Mouse (Mus musculus): Measurements from ENCODE around the gene Acacb. TPM values are rescaled to one million over a fixed set of nuclear protein-coding genes. Genes with fewer than 3 reads are reported as not detected.
A peak's percentile ranks its signal among the peaks of the same experiment; 100 is the strongest.

Gene Acacb
- total RNA-seq, 2 experiments from 2014 or later, result 120 to 133 TPM

GRCm38 (mm10) chr5:114134091-114134534 is 12.2 kb upstream of the Acacb start:
- peak; percentile 42 for DNase-seq

GRCm38 (mm10) chr5:114135516-114135915 is 10.8 kb upstream of the Acacb start:
- DNase-seq, result no peak

GRCm38 (mm10) chr5:114137481-114138276 is 8.7 kb upstream of the Acacb start:
- DNase-seq, result no peak

- no peak for DNase-seq
Measured at GRCm38 (mm10) chr5:114138277-114139164, 7.8 kb upstream of the Acacb start.

- peak; percentile 73 for DNase-seq
Measured at GRCm38 (mm10) chr5:114139175-114139574, 7.2 kb upstream of the Acacb start.

GRCm38 (mm10) chr5:114147043-114147972 is 973 bp downstream of the Acacb start:
- DNase-seq, result peak; percentile 60

GRCm38 (mm10) chr5:114152359-114153092 is 6.2 kb downstream of the Acacb start:
- no peak for DNase-seq

- DNase-seq, result no peak
Measured at GRCm38 (mm10) chr5:114153490-114153889, 7.2 kb downstream of the Acacb start.

- no peak for DNase-seq
Measured at GRCm38 (mm10) chr5:114154765-114155164, 8.4 kb downstream of the Acacb start.

GRCm38 (mm10) chr5:114155168-114155933 is 9.0 kb downstream of the Acacb start:
- DNase-seq, result peak; percentile 71

- no peak for DNase-seq
Measured at GRCm38 (mm10) chr5:114157236-114157635, 10.9 kb downstream of the Acacb start.

- DNase-seq, result no peak
Measured at GRCm38 (mm10) chr5:114161424-114161823, 15.1 kb downstream of the Acacb start.

GRCm38 (mm10) chr5:114162106-114162815 is 15.9 kb downstream of the Acacb start:
- no peak for DNase-seq

GRCm38 (mm10) chr5:114163117-114163696 is 16.9 kb downstream of the Acacb start:
- DNase-seq, result no peak

- DNase-seq, result no peak
Measured at GRCm38 (mm10) chr5:114170345-114170744, 24.0 kb downstream of the Acacb start.

- no peak for DNase-seq
Measured at GRCm38 (mm10) chr5:114172936-114173335, 26.6 kb downstream of the Acacb start.

- DNase-seq, result no peak
Measured at GRCm38 (mm10) chr5:114173458-114173857, 27.1 kb downstream of the Acacb start.

- no peak for DNase-seq
Measured at GRCm38 (mm10) chr5:114173877-114174581, 27.7 kb downstream of the Acacb start.

GRCm38 (mm10) chr5:114174639-114175038 is 28.3 kb downstream of the Acacb start:
- no peak for DNase-seq
